Mouse (Mus musculus): Measurements from ENCODE around the gene Usp54. TPM values are rescaled to one million over a fixed set of nuclear protein-coding genes. Genes with fewer than 3 reads are reported as not detected.

Gene Usp54
- polyA plus RNA-seq, 1 experiment, result 0.05 TPM

GRCm38 (mm10) chr14:20520179-20520578, 120.7 kb downstream of the Usp54 start:
- TF ChIP-seq TAL1 (IDR thresholded peaks at IDR 0.05; ENCODE audit: low read length) (no peak), GATA1 (IDR thresholded peaks at IDR 0.05; ENCODE audit: low read length) (no peak)
- H3K36me3 ChIP-seq (ENCODE audit: control insufficient read depth), result peaks cover 76% of the 10 kb centered on the region

GRCm38 (mm10) chr14:20508424-20508823, 132.4 kb downstream of the Usp54 start:
- Histone ChIP-seq H3K9me3 (ENCODE audit: control insufficient read depth, low read length) (no peaks in the 10 kb centered on the region), H3K36me3 (ENCODE audit: control insufficient read depth) (peaks cover 57% of the 10 kb centered on the region), H3K4me1 (ENCODE audit: control insufficient read depth) (no peaks in the 10 kb centered on the region), H3K4me3 (replicated peaks) (no peak overlapping the region), H3K27me3 (ENCODE audit: control insufficient read depth) (no peaks in the 10 kb centered on the region)
- TF ChIP-seq TAL1 (IDR thresholded peaks at IDR 0.05; ENCODE audit: low read length) (no peak), GATA1 (IDR thresholded peaks at IDR 0.05; ENCODE audit: low read length) (no peak)

More at GRCm38 (mm10) chr14:20520179-20520578, 120.7 kb downstream of the Usp54 start:
- H3K27me3 ChIP-seq (ENCODE audit: control insufficient read depth), result no peaks in the 10 kb centered on the region
- H3K4me1 ChIP-seq (ENCODE audit: control insufficient read depth), result no peaks in the 10 kb centered on the region
- H3K4me3 ChIP-seq (replicated peaks), result no peak overlapping the region
- no peaks in the 10 kb centered on the region for H3K9me3 ChIP-seq (ENCODE audit: control insufficient read depth, low read length)

GRCm38 (mm10) chr14:20502966-20503365, 137.9 kb downstream of the Usp54 start:
- Histone ChIP-seq H3K9me3 (ENCODE audit: control insufficient read depth, low read length) (no peaks in the 10 kb centered on the region), H3K27me3 (ENCODE audit: control insufficient read depth) (no peaks in the 10 kb centered on the region), H3K4me3 (replicated peaks) (no peak overlapping the region), H3K36me3 (ENCODE audit: control insufficient read depth) (peaks cover 59% of the 10 kb centered on the region), H3K4me1 (ENCODE audit: control insufficient read depth) (no peaks in the 10 kb centered on the region; the same call in 1 of the 2 replicates)
- no peak for TF ChIP-seq GATA1 (IDR thresholded peaks at IDR 0.05; ENCODE audit: low read length)
- no peak for TF ChIP-seq TAL1 (IDR thresholded peaks at IDR 0.05; ENCODE audit: low read length)

- Histone ChIP-seq H3K36me3 (ENCODE audit: control insufficient read depth) (peaks cover 73% of the 10 kb centered on the region), H3K27me3 (ENCODE audit: control insufficient read depth) (no peaks in the 10 kb centered on the region)
- TF ChIP-seq GATA1 (IDR thresholded peaks at IDR 0.05; ENCODE audit: low read length) (no peak), TAL1 (IDR thresholded peaks at IDR 0.05; ENCODE audit: low read length) (no peak)
Observed at GRCm38 (mm10) chr14:20499982-20500381, 140.9 kb downstream of the Usp54 start.

More at GRCm38 (mm10) chr14:20499982-20500381, 140.9 kb downstream of the Usp54 start:
- Histone ChIP-seq H3K4me1 (ENCODE audit: control insufficient read depth) (no peaks in the 10 kb centered on the region; the same call in 1 of the 2 replicates), H3K9me3 (ENCODE audit: control insufficient read depth, low read length) (no peaks in the 10 kb centered on the region), H3K4me3 (replicated peaks) (no peak overlapping the region)

Other genes starting within 250 kb of the Usp54 start
- gene Mrps16, start 247.4 kb downstream of the Usp54 start, polyA plus RNA-seq (2012), result 1.8 and 2.8 TPM in 2 replicates
- gene Cfap70, start 188.8 kb downstream of the Usp54 start, polyA plus RNA-seq (2012), result not detected in 2 replicates
- gene Anxa7, start 160.9 kb downstream of the Usp54 start, polyA plus RNA-seq (2012), result 6.2 and 7.4 TPM in 2 replicates
- 0.05 and 0.07 TPM in 2 replicates for gene Mss51, start 144.2 kb downstream of the Usp54 start, polyA plus RNA-seq (2012)
- gene Ppp3cb, start 94.5 kb downstream of the Usp54 start, polyA plus RNA-seq (2012), result 0.27 and 0.46 TPM in 2 replicates
- gene Myoz1, start 15.5 kb upstream of the Usp54 start, polyA plus RNA-seq (2012), result not detected in 2 replicates
- gene Synpo2l, start 27.3 kb upstream of the Usp54 start, polyA plus RNA-seq (2012), result not detected in 2 replicates
- 3.6 and 5.0 TPM in 2 replicates for gene Sec24c, start 33.2 kb upstream of the Usp54 start, polyA plus RNA-seq (2012)
- 0.37 TPM in 2 replicates for gene Fut11, start 53.9 kb upstream of the Usp54 start, polyA plus RNA-seq (2012)
- gene Chchd1, start 61.9 kb upstream of the Usp54 start, polyA plus RNA-seq (2012), result 0.43 and 0.77 TPM in 2 replicates
- gene Zswim8, start 66.5 kb upstream of the Usp54 start, polyA plus RNA-seq (2012), result 6.1 and 6.7 TPM in 2 replicates
- gene Ndst2, start 93.5 kb upstream of the Usp54 start, polyA plus RNA-seq (2012), result 0.80 and 1.5 TPM in 2 replicates
- 0.35 and 0.38 TPM in 2 replicates for gene Camk2g, start 153.0 kb upstream of the Usp54 start, polyA plus RNA-seq (2012)
- gene Plau, start 195.6 kb upstream of the Usp54 start, polyA plus RNA-seq (2012), result not detected in 2 replicates